Mouse (Mus musculus) left cerebral cortex, postnatal 10 days (tissue): Measurements from ENCODE around the gene Lce3e. TPM values are rescaled to one million over a fixed set of nuclear protein-coding genes. Genes with fewer than 3 reads are reported as not detected.

Source experiments
- DNase-seq, 2 experiments: peaks; one replicate each; pipeline ENCODE4 v3.0.0; 2021 to 2022; ENCODE audit warnings: low spot score in 2 of 2, mixed read lengths in 1 of 2; ENCODE audit errors: extremely low spot score in 1 of 2
- intact Hi-C: fragments of 180-260 bp; cut with DNase I; formaldehyde crosslinking; loops from one replicate; pipeline ENCODE4 v1.15.1; 2025
- total RNA-seq, 2 experiments: library from RNA; stranded (reverse); gene quantifications; 2 replicates each; pipeline ENCODE4 v1.2.3; 2021

The Lce3e gene
- total RNA-seq: not detected

- intact Hi-C loops: no loop called here
Observed at GRCm38 (mm10) chr3:92966761-92967160, at the start of gene Lce3e. Lce3e (plus strand) TSS chr3:92967061.

DNA sequence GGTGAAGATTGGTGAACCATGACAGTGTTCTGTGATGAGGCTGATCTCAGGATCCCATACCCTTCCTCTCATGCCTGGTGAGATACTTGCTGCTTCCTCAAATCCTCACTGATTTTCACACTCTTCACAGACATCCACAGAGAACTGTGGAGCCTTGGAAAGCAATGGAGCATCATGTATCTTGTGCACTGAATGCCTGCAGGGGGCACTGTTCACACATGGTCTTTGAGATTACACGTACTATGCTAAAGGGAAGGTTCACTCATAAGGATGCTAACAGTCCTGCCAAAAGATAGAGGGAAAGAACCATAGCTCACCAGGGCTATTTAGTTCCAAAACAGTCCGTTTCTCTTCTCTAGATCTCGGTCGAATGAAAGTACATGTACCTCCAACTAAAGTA, 46.5 kb upstream of the Lce3e start:
- no peak for DNase-seq
- intact Hi-C loops: no loop called here

More at GRCm38 (mm10) chr3:92966761-92967160, at the start of gene Lce3e:
- DNase-seq: no peak

DNA sequence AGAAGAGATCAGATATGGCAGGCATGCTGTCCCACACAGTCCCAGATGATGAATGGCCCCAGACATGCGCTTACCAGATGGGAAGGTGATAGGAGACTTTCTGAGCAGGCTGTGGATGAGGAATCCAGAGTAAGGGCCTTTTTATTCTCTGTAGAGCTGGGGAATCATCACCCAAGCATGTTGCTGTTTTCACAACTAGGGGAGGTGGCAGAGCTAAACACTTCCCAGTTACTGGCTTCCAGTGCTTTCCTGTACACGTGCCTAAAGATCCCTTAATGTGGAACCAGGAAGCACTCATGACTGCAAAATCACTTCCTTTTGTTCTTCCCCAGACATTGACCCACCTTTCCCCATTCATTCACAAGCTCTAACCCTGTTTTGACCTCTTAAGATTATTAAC, 40.7 kb upstream of the Lce3e start, which contains the start of gene Lce3a:
TSS of gene Lce3a (minus strand) at position 101 of the 400 bp plus-strand sequence.
- intact Hi-C loops: no loop called here
- no peak for DNase-seq

GRCm38 (mm10) chr3:92932679-92933078, 34.2 kb upstream of the Lce3e start, which contains the start of gene Lce3b:
Lce3b (plus strand) TSS chr3:92932979.
- no peak for DNase-seq
- intact Hi-C loops: no loop called here

- intact Hi-C loops: no loop called here
- DNase-seq: no peak
Observed at GRCm38 (mm10) chr3:92944186-92944585, 22.7 kb upstream of the Lce3e start, which contains the start of gene Lce3c. Lce3c (plus strand) TSS chr3:92944486.

DNA sequence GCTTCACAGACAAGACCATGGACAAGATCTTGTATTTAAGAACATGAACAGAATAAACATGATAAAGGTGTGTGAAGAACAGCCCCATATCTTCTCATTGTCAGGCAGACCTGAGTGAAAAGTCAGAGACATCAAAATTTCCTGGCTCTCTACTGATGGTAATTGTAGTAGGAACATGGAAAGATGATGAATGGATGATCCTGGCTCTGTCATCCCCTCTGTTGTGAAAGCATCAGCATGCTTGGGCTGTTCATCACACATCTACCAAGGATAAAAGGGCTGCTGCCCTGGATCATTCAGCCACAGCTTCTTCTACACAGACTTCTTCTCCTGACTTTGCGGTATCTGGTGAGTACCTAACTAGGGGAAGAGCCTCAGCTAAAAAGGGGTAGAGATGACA, 9.8 kb upstream of the Lce3e start, which contains the start of gene Lce3d:
TSS of gene Lce3d (plus strand) at position 301 of the 400 bp plus-strand sequence.
- intact Hi-C loops: no loop called here
- DNase-seq: no peak

GRCm38 (mm10) chr3:92978484-92978883, 11.6 kb downstream of the Lce3e start:
- intact Hi-C loops: no loop called here

DNA sequence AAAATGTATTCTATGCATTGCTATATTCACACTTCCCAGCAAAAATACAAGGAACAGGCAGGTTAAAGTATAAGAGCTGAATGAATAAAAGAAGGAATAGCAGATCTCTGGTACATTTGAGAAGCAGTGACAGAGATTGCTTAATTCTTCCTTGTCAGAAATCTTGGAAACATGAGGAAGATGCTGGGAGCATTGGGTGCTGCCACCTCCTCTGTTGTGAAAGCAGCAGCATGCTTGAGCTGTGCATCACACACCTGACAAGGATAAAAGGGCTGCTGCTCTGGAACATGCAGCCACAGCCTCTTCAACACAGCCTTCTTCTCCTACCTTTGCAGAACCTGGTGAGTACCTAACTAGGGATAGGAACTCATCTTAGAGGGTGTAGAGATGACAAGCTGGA, 25.1 kb downstream of the Lce3e start, which contains the start of gene Lce3f:
TSS of gene Lce3f (plus strand) at position 301 of the 400 bp plus-strand sequence.
- no peak for DNase-seq
- intact Hi-C loops: no loop called here

More at GRCm38 (mm10) chr3:92978484-92978883, 11.6 kb downstream of the Lce3e start:
- DNase-seq: no peak

GRCm38 (mm10) chr3:92998691-92999090, 31.8 kb downstream of the Lce3e start:
- intact Hi-C loops: no loop called here

GRCm38 (mm10) chr3:93000621-93001020, 33.8 kb downstream of the Lce3e start:
- no peak for DNase-seq
- intact Hi-C loops: loop anchor here (10.0 kb wide), 1 partner anchor 846 kb away; no protein-coding TSS in a partner anchor

More at GRCm38 (mm10) chr3:92998691-92999090, 31.8 kb downstream of the Lce3e start:
- peak; percentile 74 to 82 for DNase-seq

GRCm38 (mm10) chr3:93002843-93003242, 36.0 kb downstream of the Lce3e start:
- intact Hi-C loops: loop anchor here (10.0 kb wide), 1 partner anchor 848 kb away; no protein-coding TSS in a partner anchor

DNA sequence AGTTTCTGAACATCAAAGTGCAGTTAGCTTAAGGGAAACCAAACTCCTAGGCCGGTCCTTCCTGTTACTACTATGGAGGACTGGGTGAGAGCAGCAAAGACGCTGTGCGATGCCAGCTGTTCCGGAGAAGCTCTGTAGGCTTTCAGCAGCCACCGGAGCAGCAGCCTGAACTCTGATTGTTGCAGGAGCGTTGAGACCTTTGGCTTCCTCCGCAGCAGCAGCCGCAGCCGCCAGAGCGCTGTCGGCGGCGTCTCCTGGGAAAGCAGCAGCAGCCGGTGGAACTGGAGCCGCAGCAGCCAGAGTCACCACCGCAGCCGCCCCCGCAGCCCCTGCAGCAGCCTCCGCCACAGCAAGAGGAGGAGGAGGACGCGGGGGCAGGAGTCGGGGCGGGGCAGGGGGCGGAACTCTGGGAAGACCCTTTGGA, 47.5 kb downstream of the Lce3e start:
- intact Hi-C loops: no loop called here

More at GRCm38 (mm10) chr3:93002843-93003242, 36.0 kb downstream of the Lce3e start:
- DNase-seq: no peak

DNA sequence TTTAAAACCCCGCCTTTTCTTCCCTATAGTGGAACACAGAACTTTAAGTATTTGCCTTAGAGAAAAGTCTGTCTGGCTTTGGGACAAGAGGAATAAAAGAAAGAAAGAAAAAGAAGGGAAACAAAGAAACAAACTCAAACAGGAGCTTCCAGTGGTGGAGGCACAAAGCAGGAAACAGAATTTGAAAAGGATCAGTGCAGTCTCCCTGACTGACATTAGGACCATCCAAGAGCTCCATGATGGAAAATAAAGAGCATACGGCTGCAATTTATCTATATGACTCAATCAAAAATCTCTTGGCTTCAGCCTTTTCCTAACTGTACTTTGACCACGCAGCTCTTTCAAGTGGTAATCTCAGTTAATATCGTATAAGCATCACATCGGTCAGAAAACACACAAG, 48.0 kb downstream of the Lce3e start:
- intact Hi-C loops: no loop called here
- no peak for DNase-seq

More for the DNA sequence above, 47.5 kb downstream of the Lce3e start:
- peak in 1 of 2 experiments; percentile 65 for DNase-seq

GRCm38 (mm10) chr3:93015460-93016104, 48.7 kb downstream of the Lce3e start, which contains the start of gene Crct1:
Crct1 (minus strand) TSS chr3:93015687.
- no peak for DNase-seq
- intact Hi-C loops: no loop called here

Other genes with a start within 250 kb of the Lce3e start
- not detected for gene Lce1f, start 246.7 kb upstream of the Lce3e start, total RNA-seq
- gene Gm38119, start 228.0 kb upstream of the Lce3e start, total RNA-seq: not detected
- gene Lce1g, start 214.7 kb upstream of the Lce3e start, total RNA-seq: not detected
- not detected for gene Lce1h, start 202.0 kb upstream of the Lce3e start, total RNA-seq
- gene Lce1i, start 188.2 kb upstream of the Lce3e start, total RNA-seq: not detected
- not detected for gene Lce1j, start 176.5 kb upstream of the Lce3e start, total RNA-seq
- gene Lce1k, start 159.2 kb upstream of the Lce3e start, total RNA-seq: not detected
- gene Kprp, start 139.8 kb upstream of the Lce3e start, total RNA-seq: not detected
- gene Lce1l, start 115.8 kb upstream of the Lce3e start, total RNA-seq: not detected
- not detected for gene 2310050C09Rik, start 96.8 kb upstream of the Lce3e start, total RNA-seq
- gene Lce3a, start 40.8 kb upstream of the Lce3e start, total RNA-seq: not detected
- gene Lce3b, start 34.1 kb upstream of the Lce3e start, total RNA-seq: not detected
- gene Lce3c, start 22.6 kb upstream of the Lce3e start, total RNA-seq: not detected
- gene Lce3d, start 9.7 kb upstream of the Lce3e start, total RNA-seq: not detected
- not detected for gene Lce3f, start 25.2 kb downstream of the Lce3e start, total RNA-seq
- not detected for gene Crct1, start 48.6 kb downstream of the Lce3e start, total RNA-seq
- gene Lce1m, start 52.0 kb downstream of the Lce3e start, total RNA-seq: not detected
- not detected for gene Gm4858, start 101.8 kb downstream of the Lce3e start, total RNA-seq
- not detected for gene Crnn, start 177.7 kb downstream of the Lce3e start, total RNA-seq
- gene Flg2, start 230.2 kb downstream of the Lce3e start, total RNA-seq: not detected